Mouse (Mus musculus): ENCODE results near the gene Rapgef3. TPM values are rescaled to one million over a fixed set of nuclear protein-coding genes. Genes with fewer than 3 reads are reported as not detected.

Rapgef3 gene
- total RNA-seq, 2 experiments from 2014 or later: 21.2 to 24.2 TPM

GRCm38 (mm10) chr15:97725198-97725785 lies 42.5 kb downstream of the Rapgef3 start:
- DNase-seq: no peak
- intact Hi-C loops (cut with DNase I): no loop called here

GRCm38 (mm10) chr15:97724346-97725197 lies 43.2 kb downstream of the Rapgef3 start:
- intact Hi-C loops (cut with DNase I): no loop called here
- DNase-seq: peak; percentile 21

DNA sequence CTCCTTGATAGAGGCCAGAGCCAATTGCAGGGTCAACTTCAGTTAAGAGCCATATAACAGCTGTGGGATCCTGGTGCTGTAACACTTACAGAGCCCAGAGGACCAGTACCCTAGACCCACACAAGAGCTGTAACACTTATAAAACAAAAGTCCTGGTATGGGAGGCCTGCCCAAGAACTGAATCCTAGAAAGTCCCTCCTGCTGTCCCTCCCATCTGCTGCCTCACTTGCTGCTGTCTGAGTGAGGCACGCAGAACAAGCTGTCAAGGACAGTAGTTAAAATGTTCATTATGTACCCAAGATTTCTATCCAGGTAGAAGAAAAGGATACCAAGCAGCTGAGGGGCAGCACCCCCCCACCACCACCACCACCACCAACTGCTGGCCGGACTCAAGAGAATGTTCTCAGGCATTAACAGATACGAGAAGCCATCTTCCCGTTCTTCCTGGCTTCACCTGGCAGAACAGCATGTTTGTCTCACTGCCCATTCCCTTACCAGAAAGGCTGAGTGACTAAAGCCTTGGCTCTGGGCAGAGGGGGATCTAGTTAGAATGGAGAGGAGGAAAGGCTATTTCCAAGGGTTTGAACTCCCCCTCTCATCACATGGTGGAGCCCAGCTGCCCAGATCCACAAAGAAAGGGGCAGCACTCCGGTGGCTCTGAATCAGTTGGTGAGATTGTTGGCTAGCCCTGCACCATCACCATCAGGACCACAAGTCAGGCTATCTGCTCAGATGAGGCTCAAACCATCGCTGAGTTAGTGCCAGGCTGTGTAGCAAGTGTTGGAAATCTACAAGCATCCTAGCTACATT lies 44.0 kb downstream of the Rapgef3 start:
- peak; percentile 68 for DNase-seq
- intact Hi-C loops (cut with DNase I): no loop called here

DNA sequence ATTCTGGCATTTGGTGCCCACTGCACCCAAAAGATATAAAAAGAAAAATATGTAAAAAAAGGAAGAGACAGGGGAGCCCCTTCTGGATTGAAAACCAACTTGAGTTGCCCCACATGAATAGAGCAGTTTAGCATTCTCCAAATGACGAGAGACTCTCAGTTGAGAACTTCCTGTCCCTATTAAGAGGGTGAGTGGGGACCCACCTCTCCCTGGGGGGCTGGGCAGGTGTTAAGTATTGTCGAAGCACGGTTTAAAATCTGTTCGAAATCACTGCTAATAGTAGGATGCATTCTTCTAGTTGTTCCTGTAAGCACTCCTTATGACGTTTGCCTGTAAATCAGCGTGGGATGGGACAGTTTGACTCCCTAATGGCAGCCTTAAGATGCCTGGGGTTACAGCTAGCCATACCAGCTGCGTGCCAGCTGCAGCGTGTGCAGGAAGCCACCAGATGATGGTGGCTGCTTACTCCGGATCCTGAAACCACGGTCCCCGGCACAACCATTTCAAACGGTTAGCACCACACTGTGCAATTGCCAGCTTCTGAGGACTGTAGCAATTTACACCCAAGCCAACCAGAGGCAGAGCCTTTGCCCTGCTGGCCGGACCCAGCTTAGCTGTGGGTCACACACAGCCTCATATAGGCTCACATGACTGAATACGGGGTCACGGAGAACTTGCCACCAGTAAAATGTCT lies 46.6 kb downstream of the Rapgef3 start:
- intact Hi-C loops (cut with DNase I): no loop called here
- DNase-seq: no peak

DNA sequence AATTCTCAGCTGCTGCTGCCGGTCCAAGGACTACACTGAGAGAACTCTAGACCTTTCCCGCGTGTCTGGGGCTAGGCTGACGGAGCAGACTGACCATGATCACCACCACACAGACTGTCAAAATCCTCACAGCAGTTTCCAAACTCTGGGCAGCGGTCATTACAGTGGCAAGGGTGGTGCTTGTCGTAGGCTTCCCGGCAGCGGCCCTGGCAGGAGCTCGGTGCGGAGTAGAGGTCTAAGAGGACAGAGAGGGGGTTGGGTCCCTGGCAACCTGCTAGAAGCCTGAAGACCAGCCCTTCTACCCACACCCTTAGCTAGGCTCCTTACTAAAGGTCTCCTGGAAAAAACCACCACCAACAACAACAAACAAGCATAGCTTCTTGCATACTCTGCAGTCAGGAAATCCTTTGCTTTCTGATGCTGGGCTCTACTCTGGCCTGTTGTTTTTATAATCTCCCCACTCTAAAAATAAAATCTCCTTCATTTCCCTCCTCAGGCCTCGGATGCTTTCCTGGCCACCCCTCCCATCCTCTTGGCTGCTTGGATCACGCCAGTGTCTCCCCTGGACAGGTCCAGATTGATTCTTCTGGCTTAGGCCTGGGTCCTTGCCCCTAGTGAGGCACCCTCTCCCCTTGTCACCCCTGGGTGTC lies 47.6 kb downstream of the Rapgef3 start:
- no peak for DNase-seq
- intact Hi-C loops (cut with DNase I): no loop called here

DNA sequence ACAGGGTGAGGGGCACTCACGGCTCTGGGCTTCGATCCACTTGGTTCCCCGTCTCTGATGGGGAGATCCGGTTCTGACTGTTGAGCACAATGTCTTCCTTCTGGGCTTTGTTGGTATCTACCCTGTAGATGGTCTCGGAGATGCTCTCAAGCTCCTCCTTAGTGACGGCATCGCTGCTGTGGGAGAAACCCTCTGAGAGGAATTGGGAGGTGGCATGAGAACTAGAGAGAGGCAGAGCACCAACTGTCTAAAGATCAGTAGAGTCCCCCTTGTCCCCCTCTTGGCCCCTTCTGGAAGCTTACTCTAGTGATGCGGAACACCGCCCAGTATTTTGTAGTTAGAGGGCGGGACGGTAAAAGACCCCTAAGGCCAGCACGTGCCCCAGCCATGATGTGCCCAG lies 48.3 kb downstream of the Rapgef3 start:
- intact Hi-C loops (cut with DNase I): loop anchor here (5.0 kb wide), 2 partner anchors 128 to 233 kb away; no protein-coding TSS in a partner anchor
- no peak for DNase-seq

- no peak for DNase-seq
- intact Hi-C loops (cut with DNase I): loop anchor here (5.0 kb wide), 2 partner anchors 129 to 234 kb away; no protein-coding TSS in a partner anchor
Measured at GRCm38 (mm10) chr15:97718535-97719155, 49.1 kb downstream of the Rapgef3 start.

GRCm38 (mm10) chr15:97717861-97718534 lies 49.8 kb downstream of the Rapgef3 start:
- intact Hi-C loops (cut with DNase I): loop anchor here (2.0 to 5.0 kb wide), 3 partner anchors 61 to 234 kb away; partner anchors contain the start of gene Slc48a1

DNA sequence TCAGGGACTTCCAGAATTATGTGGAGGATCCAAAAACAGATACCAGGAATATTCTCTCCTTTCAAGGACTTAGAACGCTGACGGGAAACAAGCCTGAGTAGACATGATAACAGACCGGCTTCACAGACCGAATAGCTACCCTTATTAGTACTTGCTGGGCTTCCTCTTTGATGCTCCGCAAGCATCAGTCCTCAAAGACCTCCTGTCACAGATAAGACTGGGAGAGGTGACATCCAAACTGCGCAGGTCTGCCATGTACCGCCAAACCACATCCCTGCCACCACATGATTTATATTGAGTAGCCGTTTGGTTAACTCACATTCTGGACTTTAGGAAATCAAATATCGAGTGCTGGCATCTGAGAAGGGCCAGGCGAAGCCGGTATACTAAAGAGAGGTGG lies 51.0 kb downstream of the Rapgef3 start:
- DNase-seq: no peak
- intact Hi-C loops (cut with DNase I): loop anchor here (2.0 to 5.0 kb wide), 3 partner anchors 62 to 236 kb away; partner anchors contain the start of gene Slc48a1

More at GRCm38 (mm10) chr15:97717861-97718534, 49.8 kb downstream of the Rapgef3 start:
- DNase-seq: peak; percentile 65

DNA sequence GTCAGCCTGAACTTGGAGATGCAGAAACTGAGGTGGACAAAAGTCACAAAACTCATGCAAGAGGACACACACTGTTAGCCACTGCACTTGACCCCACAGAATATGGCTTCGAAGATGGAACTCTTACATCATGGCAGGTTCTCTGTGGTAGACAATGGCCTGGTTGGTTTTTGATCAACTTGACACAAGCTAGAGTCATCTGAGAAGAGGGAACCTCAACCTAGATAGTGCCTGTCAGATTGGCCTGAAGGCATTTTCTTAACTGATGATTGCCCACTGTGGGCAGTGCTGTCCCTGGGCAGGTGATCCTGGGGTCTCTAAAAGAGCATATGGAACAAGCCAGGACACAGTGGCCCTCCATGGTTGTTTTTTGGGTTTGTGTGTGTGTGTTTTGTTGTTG lies 52.0 kb downstream of the Rapgef3 start:
- intact Hi-C loops (cut with DNase I): loop anchor here (2.0 to 5.0 kb wide), 3 partner anchors 63 to 237 kb away; partner anchors contain the start of gene Slc48a1
- DNase-seq: no peak

DNA sequence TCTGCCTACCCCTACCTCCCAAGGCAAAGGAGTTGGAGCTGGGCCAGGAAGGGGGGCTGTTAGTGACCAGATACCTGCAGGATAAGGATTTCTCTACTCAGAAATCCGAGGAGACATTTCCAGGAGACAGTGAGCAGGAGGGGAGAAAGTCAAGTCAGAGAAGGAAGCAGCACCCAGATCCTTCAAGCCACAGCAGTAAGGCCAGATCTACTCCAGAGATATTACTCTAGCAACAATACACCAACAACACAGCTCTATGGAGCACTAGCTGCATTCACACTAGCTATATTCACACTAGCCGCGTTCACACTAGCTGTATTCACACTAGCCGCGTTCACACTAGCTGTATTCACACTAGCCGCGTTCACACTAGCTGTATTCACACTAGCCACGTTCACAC lies 52.7 kb downstream of the Rapgef3 start:
- no peak for DNase-seq
- intact Hi-C loops (cut with DNase I): loop anchor here (5.0 kb wide), 2 partner anchors 132 to 237 kb away; no protein-coding TSS in a partner anchor

DNA sequence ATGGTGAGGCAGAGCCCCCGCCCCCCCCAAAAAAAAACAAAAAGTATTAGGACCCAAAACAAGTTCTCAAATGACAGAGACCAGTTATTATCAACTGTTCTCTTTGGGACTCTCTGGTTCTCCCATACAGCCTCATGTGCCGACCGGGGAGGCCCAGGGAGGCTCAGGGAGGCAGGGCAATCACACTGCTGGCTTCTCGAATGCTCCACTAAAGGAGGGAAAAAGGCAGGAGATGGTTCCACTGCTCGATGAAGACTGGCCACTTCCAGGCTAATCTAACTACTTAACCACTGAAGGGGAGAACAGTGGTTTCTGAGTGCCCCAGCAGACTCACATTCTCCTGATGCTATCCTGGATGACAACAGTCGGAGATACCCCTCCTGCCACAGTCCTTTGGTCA lies 55.2 kb downstream of the Rapgef3 start:
- DNase-seq: no peak
- intact Hi-C loops (cut with DNase I): no loop called here

- intact Hi-C loops (cut with DNase I): no loop called here
- DNase-seq: no peak
Measured at GRCm38 (mm10) chr15:97710906-97711305, 56.9 kb downstream of the Rapgef3 start.

DNA sequence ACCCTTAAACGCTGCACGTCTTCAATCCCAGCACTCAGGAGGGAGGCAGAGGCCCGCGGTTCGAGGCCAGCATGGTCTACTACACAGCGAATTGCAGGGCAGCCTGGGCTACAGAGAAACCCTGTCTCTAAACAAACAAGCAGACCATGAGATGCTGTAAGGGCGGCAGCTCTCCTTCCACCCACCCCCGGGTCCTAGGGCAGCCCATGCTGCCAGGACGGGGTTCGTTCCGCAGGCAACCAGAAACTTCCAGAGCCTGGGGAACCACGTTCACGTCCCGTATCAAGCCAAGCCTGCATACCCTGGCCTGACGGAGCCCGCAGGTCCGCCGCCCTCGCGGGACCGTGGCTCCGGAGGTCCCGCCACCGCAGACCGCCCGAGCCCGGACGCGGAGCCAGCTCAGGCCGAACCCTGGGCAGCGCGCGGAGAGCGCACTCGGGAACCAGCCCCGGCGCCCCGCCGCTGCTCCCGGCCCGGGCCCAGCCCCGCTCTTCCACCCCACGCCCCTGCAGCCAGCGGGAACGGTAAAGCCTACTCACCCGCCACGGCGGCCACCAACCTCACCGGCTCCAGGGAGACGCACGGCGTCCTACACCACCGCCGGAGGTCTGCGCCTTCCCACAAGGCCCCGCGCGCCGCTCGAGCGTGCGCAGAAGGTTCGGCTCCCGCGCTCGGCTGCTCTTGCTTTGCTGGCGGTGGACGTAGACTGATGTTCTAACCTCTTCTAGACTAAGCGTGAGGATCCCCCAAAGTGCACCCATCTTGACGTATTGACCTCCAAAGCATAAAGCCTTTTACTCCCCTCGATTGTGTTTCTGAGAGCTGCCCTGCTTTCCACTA lies 62.3 kb downstream of the Rapgef3 start, which contains the start of gene Rpap3:
TSS of gene Rpap3 (minus strand) at position 615 of the 840 bp plus-strand sequence.
- intact Hi-C loops (cut with DNase I): no loop called here
- peak; percentile 84 for DNase-seq

DNA sequence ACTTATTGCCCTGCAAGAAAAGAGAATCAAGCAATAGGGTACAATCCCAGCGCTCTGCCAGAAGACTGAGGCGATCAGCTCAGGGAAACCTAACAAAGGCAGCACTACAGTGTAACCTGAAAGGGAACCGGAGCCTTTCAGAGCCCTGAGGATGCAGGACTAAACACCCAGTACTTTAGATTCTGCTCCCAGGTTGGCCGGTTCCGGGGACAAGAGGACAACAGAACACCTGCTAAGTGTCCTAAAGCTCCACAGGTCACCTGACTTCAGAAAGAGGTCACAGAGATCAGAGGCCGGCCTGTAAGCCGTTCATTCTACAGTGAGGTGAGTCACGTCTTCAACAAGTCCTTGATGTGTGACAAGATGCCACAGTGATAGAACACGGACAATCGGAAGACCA lies 71.2 kb downstream of the Rapgef3 start:
- intact Hi-C loops (cut with DNase I): no loop called here
- DNase-seq: no peak
